Mouse (Mus musculus) granulocyte monocyte progenitor cell, adult 5-6 weeks (primary cell): ENCODE results near the gene Tbc1d1. TPM values are rescaled to one million over a fixed set of nuclear protein-coding genes. Genes with fewer than 3 reads are reported as not detected.

Experiments
- ATAC-seq: replicated peaks from 2 replicates; pipeline ENCODE4 v1.8.0; 2016; ENCODE audit warnings: mild to moderate bottlenecking, moderate TSS enrichment, inconsistent platforms; ENCODE audit not compliant: poor library complexity, severe bottlenecking
- total RNA-seq, 2 experiments: library from RNA; stranded (forward) in 1 of 2; stranded (reverse) in 1 of 2; fragments of 200-712, 200-1000 nt in 1 of 2; fragments of >200 nt in 1 of 2; fragmentation: Nextera tagmentation in 1 of 2; gene quantifications; 2 replicates each; pipeline ENCODE4 v1.2.3; 2014 to 2017

The Tbc1d1 gene
- 17.5 and 18.5 TPM in 2 replicates for total RNA-seq (2014; fragmentation: Nextera tagmentation)
- total RNA-seq (2017): 33.6 and 34.7 TPM in 2 replicates

- ATAC-seq: peak; percentile 54
Measured at GRCm38 (mm10) chr5:64155861-64156550, at the start of gene Tbc1d1. TSS of gene Tbc1d1 (plus strand) at chr5:64156305.

GRCm38 (mm10) chr5:64107596-64108289 is 48.4 kb upstream of the Tbc1d1 start:
- ATAC-seq: no peak

- no peak for ATAC-seq
Measured at GRCm38 (mm10) chr5:64109217-64109616, 46.9 kb upstream of the Tbc1d1 start.

- ATAC-seq: no peak
Measured at GRCm38 (mm10) chr5:64112360-64112759, 43.7 kb upstream of the Tbc1d1 start.

GRCm38 (mm10) chr5:64114210-64114609 is 41.9 kb upstream of the Tbc1d1 start:
- ATAC-seq: no peak

- no peak for ATAC-seq
Measured at GRCm38 (mm10) chr5:64117191-64117590, 38.9 kb upstream of the Tbc1d1 start.

- ATAC-seq: no peak
Measured at GRCm38 (mm10) chr5:64125783-64126182, 30.3 kb upstream of the Tbc1d1 start.

GRCm38 (mm10) chr5:64131550-64131949 is 24.6 kb upstream of the Tbc1d1 start:
- ATAC-seq: no peak

GRCm38 (mm10) chr5:64133901-64134300 is 22.2 kb upstream of the Tbc1d1 start:
- peak; percentile 87 for ATAC-seq

- peak; percentile 28; the same call in 1 of the 2 replicates for ATAC-seq
Measured at GRCm38 (mm10) chr5:64136325-64136724, 19.8 kb upstream of the Tbc1d1 start.

- peak; percentile 83 for ATAC-seq
Measured at GRCm38 (mm10) chr5:64140202-64140601, 15.9 kb upstream of the Tbc1d1 start.

GRCm38 (mm10) chr5:64144315-64144714 is 11.8 kb upstream of the Tbc1d1 start:
- ATAC-seq: no peak

GRCm38 (mm10) chr5:64146384-64147005 is 9.6 kb upstream of the Tbc1d1 start:
- no peak for ATAC-seq

- peak; percentile 64 for ATAC-seq
Measured at GRCm38 (mm10) chr5:64149184-64150127, 6.6 kb upstream of the Tbc1d1 start.

- 0 out of 2 replicates have a peak, but pooled peaks have one; percentile 14 for ATAC-seq
Measured at GRCm38 (mm10) chr5:64153319-64153718, 2.8 kb upstream of the Tbc1d1 start.

- no peak for ATAC-seq
Measured at GRCm38 (mm10) chr5:64156579-64156978, 474 bp downstream of the Tbc1d1 start.

GRCm38 (mm10) chr5:64157926-64158325 is 1.8 kb downstream of the Tbc1d1 start:
- peak; percentile 15 for ATAC-seq

- peak; percentile 6; the same call in 1 of the 2 replicates for ATAC-seq
Measured at GRCm38 (mm10) chr5:64158501-64158900, 2.4 kb downstream of the Tbc1d1 start.

- peak; percentile 18 for ATAC-seq
Measured at GRCm38 (mm10) chr5:64159065-64159780, 3.1 kb downstream of the Tbc1d1 start.
